Mouse (Mus musculus) hematopoietic stem cell, adult 5-6 weeks (primary cell): Measurements from ENCODE around the gene Fmo1. TPM values are rescaled to one million over a fixed set of nuclear protein-coding genes. Genes with fewer than 3 reads are reported as not detected.
"Not testable (repeated sequence)": the region's sequence is repeated elsewhere in the genome, so short reads cannot be mapped to it uniquely, and the experiment has no call there.

Experiments
- ATAC-seq, 2 experiments: fragments of 125-278 bp in 1 of 2; replicated peaks in 1 of 2; 2 replicates each; pipeline ENCODE4 v1.8.0; 2016 to 2017; ENCODE audit warnings: inconsistent platforms in 2 of 2, mild to moderate bottlenecking in 2 of 2, moderate number of reproducible peaks in 2 of 2, low read depth in 1 of 2, moderate TSS enrichment in 1 of 2; ENCODE audit not compliant: low FRiP score in 2 of 2, poor library complexity in 2 of 2, severe bottlenecking in 2 of 2, insufficient read depth in 1 of 2, low TSS enrichment in 1 of 2
- total RNA-seq: library from RNA; stranded (forward); fragments of 172-1452, 232-1000 nt; gene quantifications from 2 replicates; pipeline ENCODE4 v1.2.3, GENCODE M21; 2017

Gene Fmo1
- total RNA-seq, 1 experiment from 2014 or later: 2.0 TPM

- ATAC-seq: no peak
Observed at GRCm38 (mm10) chr1:162815381-162816127, 50.9 kb downstream of the Fmo1 start.

- ATAC-seq: no peak
Observed at GRCm38 (mm10) chr1:162814932-162815331, 51.5 kb downstream of the Fmo1 start.

- no peak for ATAC-seq
Observed at GRCm38 (mm10) chr1:162813836-162814156, 52.6 kb downstream of the Fmo1 start, which contains the start of gene Fmo4. TSS of gene Fmo4 (minus strand) at chr1:162813972.

GRCm38 (mm10) chr1:162813143-162813835, 53.1 kb downstream of the Fmo1 start:
- ATAC-seq: no peak

GRCm38 (mm10) chr1:162808541-162808940, 57.9 kb downstream of the Fmo1 start:
- no peak for ATAC-seq

DNA sequence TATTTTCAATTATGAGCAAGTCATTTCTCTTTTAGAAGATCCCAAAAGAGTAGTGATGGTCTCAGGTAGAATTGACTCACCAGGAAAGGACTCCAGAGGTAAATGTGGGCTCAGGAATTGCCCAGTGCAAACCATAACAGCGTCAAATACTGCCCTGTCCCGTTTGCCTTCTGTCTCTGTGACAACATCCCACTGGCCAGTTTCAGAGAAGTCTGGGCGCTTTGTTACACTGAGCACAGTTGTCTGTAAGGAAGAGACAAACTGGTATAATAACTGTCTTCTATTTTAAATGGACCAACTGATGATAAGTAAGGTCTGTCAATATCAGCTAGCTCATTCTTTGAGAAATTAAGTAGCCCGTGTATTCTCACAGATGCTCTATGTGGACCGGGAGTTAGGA, 59.0 kb downstream of the Fmo1 start:
- ATAC-seq: no peak

GRCm38 (mm10) chr1:162805011-162805410, 61.4 kb downstream of the Fmo1 start:
- no peak for ATAC-seq

GRCm38 (mm10) chr1:162796441-162796840, 70.0 kb downstream of the Fmo1 start:
- no peak for ATAC-seq

GRCm38 (mm10) chr1:162792306-162793044, 73.9 kb downstream of the Fmo1 start:
- ATAC-seq: no peak

GRCm38 (mm10) chr1:162785222-162785621, 81.2 kb downstream of the Fmo1 start:
- no peak for ATAC-seq

DNA sequence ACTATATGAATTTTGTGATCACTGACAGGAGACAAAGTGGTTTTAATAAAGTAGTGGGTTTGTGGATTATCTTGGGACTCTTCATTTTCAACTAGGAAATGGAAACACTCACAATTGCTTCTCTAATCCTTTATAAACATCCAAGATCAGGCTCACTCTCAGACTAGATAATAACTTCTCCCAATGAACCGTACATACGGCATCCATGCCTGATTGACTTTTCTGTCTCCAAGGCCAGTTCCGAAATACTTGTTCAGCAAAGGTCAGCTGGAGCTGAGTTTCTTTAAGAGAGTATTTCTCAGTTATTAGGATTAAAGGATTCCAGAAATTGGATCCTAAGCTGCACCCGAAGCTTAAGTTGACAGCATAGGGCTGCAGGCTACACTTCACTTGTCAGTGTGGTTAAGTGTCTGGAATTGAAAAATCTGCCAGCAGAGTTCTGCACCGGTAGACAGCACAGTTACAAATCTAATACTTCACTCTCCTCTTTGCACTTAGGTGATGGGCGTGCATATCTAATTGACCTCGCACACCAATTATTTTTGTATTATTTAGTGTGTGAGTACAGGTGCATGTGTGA, 82.7 kb downstream of the Fmo1 start:
- ATAC-seq: no peak

- ATAC-seq: not testable (repeated sequence)
Observed at GRCm38 (mm10) chr1:162781035-162781434, 85.4 kb downstream of the Fmo1 start.

Other genes with a start within 250 kb of the Fmo1 start
- gene Myoc, start 227.5 kb downstream of the Fmo1 start, total RNA-seq: not detected in 2 replicates
- not detected in 2 replicates for gene Myocos, start 208.4 kb downstream of the Fmo1 start, total RNA-seq
- 181 and 246 TPM in 2 replicates for gene Prrc2c, start 126.1 kb downstream of the Fmo1 start, total RNA-seq
- not detected in 2 replicates for gene Fmo4, start 52.6 kb downstream of the Fmo1 start, total RNA-seq
- not detected in 2 replicates for gene Fmo2, start 32.1 kb upstream of the Fmo1 start, total RNA-seq
- not detected in 2 replicates for gene Fmo6, start 70.9 kb upstream of the Fmo1 start, total RNA-seq
- gene Fmo3, start 117.9 kb upstream of the Fmo1 start, total RNA-seq: not detected in 2 replicates
- gene Mroh9, start 219.1 kb upstream of the Fmo1 start, total RNA-seq: not detected in 2 replicates